Mouse (Mus musculus) urinary bladder, postnatal 4 days (tissue): ENCODE measurements around the gene Zfand2b.
A peak's percentile ranks its signal among the peaks of the same experiment; 100 is the strongest.

Source experiments
- DNase-seq, 2 experiments: peaks; one replicate each; pipeline ENCODE4 v3.0.0; 2021 to 2022; ENCODE audit warnings: low spot score in 2 of 2

The Zfand2b gene

GRCm38 (mm10) chr1:75159540-75160255 is 8.7 kb upstream of the Zfand2b start:
- DNase-seq = no peak

- DNase-seq = no peak
Measured at GRCm38 (mm10) chr1:75160256-75160617, 8.2 kb upstream of the Zfand2b start.

DNA sequence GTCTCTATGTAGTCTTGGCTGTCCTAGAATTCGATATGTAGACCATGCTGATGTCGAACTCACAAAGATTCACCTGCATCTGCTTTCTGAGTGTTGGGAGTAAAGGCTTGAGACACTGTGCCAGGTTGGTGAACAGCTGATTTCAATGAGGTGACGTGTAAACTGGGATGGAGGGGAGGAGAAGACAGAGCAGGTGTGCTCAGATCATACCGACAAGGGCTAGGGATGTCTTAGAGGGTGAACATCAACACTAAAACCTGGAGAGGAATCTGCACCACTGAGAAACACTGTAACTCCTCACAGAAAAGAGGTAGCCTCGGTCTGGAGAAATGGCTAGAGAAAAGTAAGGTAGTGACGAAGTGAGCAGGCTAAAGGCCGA is 364 bp upstream of the Zfand2b start:
- no peak for DNase-seq

DNA sequence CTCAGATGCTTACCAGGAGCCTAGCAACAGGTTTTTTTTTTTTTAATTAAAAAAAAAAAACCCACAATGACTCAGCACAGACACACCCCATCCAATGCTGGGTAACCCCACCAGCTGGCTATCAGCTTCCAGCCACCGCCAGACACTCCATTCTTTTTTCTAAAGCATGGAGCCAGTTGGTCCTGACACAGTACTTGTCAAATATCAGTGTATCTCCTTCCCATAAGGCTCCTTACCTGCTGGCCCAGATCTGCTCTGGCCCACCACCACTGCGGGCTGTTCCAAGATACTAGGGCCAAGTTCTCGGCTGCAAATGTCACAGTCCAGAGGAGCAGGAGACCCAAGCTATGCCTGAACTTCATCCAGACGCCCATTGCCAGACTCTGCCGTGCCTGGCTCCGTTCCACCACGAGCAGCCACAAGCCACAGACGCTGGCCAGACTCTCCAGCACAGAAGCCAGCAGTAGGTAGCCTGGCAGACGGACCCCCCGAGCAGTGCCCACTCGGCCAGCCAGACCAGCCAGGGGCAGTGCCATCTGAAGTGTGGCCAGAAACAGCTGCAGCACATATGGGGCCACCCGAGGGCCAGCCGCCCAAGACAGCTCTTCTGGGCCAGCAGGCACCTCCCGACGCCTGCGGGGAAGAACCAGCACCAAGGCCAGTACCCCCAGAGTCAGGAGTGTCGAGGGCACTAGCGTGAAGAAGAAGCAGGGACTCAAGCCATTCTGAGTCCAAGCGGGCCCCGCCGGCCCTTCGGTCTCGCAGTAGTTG is 11.1 kb downstream of the Zfand2b start:
- DNase-seq = peak in 1 of 2 experiments; percentile 32

DNA sequence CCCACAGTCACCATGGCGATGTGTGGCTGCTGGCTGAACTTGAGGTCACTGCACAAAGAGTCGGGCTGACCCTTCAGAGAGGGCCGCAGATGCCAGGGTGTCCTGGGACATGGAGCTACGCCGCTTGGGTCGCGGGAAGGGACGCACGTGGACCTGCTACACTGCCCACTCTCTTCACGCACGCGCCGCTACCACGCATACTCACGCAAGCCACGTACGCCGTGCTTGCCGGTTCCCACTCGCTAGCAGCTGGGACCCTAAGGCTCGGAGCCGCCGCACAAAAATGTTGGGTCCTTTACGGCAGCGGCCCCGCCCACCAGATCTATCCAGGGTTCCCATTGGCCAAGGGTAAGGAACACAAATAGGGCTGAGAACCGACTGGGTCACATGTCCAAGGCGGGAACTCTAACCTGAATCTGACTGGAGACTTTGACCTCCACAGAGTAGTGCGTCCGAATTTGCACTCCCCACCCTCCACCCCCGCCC is 11.7 kb downstream of the Zfand2b start, which contains the start of gene Abcb6:
Gene Abcb6, minus strand, starts transcription at position 288 of the 486 bp plus-strand sequence.
- DNase-seq = peak; percentile 81 to 88

GRCm38 (mm10) chr1:75180741-75181140 is 12.3 kb downstream of the Zfand2b start:
- DNase-seq = no peak

GRCm38 (mm10) chr1:75181377-75181870 is 13.0 kb downstream of the Zfand2b start:
- DNase-seq = no peak

- DNase-seq = no peak
Measured at GRCm38 (mm10) chr1:75182160-75182559, 13.7 kb downstream of the Zfand2b start.

DNA sequence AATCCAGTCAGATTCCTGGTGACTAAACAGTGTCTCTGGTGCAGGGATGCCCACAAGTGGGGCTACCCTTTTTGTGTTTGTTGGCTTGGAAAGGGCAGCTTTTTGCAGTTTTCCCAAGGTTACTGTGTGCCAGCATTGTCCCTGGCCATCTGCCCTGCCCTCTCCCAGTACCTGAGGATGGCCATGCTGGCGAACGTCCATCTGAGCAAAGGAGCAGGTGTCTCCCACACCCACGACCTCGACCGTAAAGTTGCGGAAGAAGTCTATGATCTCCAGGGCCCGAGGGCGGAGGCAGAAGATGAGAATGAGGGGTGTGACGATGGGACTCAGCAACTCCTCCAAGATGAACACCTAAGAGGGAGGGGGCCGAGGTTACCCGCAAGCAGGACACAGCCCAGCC is 17.0 kb downstream of the Zfand2b start:
- no peak for DNase-seq

DNA sequence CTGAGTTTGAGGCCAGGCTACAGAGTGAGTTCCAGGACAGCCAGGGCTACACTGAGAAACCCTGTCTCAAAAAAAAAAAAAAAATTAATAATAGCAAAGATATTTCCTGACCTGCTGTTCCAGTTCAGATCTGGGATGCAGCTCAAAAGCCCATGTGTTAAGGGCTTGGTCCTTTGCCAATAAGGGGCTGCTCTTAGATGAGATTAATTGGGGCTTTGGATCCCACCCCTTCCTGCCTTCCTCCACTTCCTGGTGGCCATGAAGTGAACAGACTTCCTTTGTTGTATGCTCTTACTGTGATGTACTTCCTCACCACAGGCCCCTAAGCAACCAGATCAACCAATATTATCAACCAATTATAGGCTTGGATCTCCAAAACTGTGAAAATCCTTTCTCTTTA is 18.7 kb downstream of the Zfand2b start:
- no peak for DNase-seq

GRCm38 (mm10) chr1:75187914-75188483 is 19.6 kb downstream of the Zfand2b start:
- DNase-seq = no peak

- DNase-seq = no peak
Measured at GRCm38 (mm10) chr1:75190577-75190976, 22.1 kb downstream of the Zfand2b start.

DNA sequence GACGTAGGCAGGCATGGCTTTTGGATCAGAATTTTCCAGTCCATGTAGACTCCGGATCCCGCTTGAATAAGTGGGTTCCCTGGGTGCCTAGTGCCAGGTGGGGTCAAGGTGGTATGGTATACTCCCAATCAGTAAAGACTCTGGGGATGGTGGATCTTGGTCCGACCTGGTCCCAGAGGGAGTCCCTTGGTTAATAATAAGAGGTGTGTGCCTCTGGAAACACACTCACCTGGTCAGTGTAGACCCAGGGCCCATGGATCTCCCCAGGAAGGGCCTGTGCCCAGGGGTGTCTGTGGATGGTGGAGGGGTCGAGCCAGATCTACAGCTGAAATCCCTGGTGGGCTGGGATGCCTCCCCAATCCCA is 22.8 kb downstream of the Zfand2b start:
- no peak for DNase-seq

- DNase-seq = peak; percentile 93 to 94
Measured at GRCm38 (mm10) chr1:75191622-75192402, 23.4 kb downstream of the Zfand2b start, which contains the start of the genes Ankzf1 and Atg9a. TSS of gene Ankzf1 (plus strand) at chr1:75192151. TSS of gene Atg9a (minus strand) at chr1:75192196.

- DNase-seq = peak in 1 of 2 experiments; percentile 34
Measured at GRCm38 (mm10) chr1:75192452-75192851, 24.0 kb downstream of the Zfand2b start.

DNA sequence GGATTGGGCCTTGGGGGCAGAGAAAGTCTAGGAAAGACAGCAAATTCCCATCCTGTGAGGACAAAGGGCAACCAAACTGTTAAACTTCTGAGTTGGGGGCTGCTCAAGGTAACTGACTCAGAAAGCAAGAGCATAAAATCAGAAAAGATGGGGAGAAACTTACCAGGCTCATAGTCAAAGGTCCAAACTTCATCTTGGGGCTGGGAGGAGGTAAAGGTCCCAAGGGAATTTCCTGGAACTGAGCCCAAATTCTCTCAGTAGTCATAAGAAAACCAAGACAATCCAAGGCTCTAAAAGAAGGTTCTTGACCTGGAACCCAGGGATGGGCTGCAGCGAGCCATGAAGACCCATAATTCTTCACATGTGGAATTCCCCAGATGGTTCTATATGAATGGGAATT is 32.8 kb downstream of the Zfand2b start:
- no peak for DNase-seq

DNA sequence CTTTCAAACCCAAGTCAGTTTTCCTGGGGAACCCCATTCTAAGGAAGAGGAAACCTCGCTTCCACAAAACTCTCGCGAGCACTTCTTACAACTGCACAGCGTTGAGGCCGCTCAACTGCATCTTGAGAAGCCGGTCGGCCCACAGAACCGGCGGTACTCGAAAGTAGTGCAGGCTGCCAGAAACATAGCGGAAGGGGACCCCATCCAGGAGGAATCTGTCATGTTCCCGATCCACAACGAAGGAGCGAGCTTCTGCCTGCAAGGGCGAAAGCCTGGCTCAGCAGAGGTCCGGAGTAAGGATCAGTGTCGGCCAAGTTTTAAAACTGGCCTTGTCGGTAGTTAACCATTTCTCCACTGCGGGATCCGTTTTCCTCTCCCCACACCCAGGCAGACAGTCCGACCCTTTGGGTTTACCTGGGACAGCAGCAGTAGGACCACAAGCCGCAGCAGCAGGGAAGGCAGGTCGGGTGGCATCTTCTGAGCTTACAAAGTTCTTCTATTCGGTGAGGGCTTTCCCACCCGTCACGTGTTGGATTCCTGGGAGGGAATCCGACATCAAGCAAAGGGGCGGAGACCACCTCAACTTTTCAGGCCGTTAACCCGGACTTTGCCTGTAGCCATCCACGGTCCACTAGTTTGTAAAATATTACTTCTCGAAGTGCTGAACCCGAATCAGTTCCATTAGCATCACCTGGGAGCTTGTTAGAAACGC is 40.7 kb downstream of the Zfand2b start:
- DNase-seq = no peak

DNA sequence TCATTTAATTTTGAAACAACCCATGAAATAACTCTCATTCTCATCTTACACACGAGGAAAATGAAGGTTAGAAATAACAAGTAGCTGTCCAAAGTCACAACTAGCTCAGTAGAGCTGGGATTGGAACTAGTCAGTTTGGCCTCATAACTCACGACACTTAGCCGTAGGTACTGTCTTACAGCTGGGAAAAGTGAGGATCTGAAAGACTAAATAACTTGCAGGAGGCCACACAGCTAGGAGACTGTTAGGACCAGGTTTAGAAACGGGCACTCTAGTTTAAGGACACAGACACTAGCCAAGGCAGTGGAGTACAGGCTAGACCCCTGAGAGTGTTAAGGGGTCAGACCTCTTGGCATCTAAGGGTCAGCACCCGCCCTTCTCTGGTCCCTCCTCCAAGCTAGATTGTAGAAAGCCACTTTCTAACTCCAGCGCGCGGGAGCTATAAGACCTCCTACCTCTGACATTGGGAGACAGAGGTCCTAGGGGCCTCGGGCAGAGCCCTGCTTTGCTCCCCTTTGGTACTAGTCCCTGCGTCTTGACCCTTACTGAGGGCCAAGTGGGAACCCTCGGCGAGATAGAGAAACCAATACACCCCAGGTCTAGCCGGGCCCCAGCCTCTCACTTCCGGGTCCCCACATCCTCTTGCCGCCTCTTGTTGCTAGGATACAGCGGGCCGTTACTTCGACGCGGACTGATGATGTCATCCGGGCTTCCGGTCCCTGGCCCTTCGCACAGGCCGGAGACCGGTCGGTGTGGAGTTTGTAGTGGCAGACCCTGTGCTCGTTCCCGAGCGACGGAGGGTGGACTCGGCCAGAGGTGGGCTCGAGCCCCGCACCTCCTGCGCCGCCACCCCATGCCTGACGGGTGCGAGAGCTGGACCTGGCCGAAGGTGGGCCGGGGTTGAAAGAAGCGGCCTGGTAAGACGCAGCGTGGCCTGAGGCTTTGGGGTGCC is 42.0 kb downstream of the Zfand2b start, which contains the start of the genes Glb1l and Stk16:
Gene Glb1l, minus strand, starts transcription at position 678 of the 952 bp plus-strand sequence.
Gene Stk16, plus strand, starts transcription at position 703 of the 952 bp plus-strand sequence.
- DNase-seq = peak; percentile 93 to 98

DNA sequence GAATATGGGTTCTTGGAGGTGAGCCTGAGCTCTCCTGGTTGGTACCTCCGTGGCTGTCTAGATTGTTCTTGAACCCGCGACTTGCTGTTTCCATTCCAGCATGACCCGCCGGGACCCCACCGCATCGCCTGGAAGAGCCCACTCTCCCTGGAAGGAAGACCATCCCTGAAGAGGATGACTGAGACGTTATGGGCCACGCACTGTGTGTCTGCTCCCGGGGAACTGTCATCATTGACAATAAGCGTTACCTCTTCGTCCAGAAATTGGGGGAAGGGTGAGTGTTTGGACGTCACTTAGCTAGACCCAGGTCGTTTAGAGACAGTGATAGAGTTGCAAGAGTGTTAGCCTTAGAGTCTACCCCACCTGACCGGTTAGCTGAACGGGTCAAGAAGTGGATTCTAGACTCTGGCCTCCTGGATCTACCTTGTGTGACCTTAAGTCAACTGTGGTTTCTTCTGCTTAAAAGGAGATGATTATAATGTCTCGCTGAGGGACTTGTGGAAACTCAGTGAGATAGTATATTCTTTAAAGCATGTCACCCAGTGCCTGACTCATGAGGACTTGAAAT is 42.8 kb downstream of the Zfand2b start:
- no peak for DNase-seq
